Mouse (Mus musculus): ENCODE measurements around the gene Eef2kmt.

Eef2kmt gene

GRCm38 (mm10) chr16:5221403-5221802 is 34.4 kb downstream of the Eef2kmt start:
- DNase-seq, result no peak

GRCm38 (mm10) chr16:5217341-5218133 is 38.2 kb downstream of the Eef2kmt start:
- DNase-seq, result no peak

GRCm38 (mm10) chr16:5216686-5217085 is 39.1 kb downstream of the Eef2kmt start:
- DNase-seq, result no peak

- DNase-seq, result no peak
Observed at GRCm38 (mm10) chr16:5214126-5214525, 41.7 kb downstream of the Eef2kmt start.

DNA sequence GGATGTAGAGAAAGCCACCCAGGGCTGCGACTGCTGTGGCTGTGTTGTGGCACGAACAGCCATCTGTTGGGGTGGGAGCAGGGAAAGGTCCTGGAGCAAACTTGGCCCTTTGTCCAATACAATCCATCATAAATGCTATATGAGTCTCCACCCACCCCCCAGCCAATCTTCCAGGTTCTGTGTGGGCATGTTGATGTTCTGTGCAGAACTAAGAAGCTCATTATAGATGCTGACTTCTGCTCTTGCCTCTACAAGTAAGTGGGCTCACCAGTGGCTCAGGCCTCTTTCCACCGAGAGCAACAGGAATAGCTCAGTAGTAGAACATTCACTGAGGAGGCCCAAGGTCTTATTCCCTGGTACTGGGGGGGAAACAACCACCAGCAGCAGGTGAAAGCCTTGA is 43.6 kb downstream of the Eef2kmt start:
- DNase-seq, result no peak

DNA sequence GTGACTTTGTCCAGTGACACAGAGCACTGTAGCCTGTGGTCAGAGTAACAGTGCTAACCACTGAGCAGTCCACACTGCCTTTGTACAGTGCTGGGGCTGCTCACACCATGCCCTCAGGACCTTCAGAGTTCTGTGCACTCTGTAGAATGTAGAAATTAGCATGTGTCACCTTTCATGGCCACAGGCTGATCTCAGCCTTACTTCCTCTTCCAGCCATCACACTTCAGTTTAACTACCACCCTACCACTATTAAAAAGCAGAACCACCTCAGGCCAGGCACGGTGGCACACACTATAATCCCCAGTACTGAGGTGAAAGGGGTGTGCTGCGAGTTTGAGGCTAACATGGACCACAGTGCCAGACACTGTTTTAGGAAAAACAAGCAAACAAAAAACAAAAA is 45.4 kb downstream of the Eef2kmt start:
- no peak for DNase-seq

- DNase-seq, result no peak
Observed at GRCm38 (mm10) chr16:5206051-5206450, 49.7 kb downstream of the Eef2kmt start.

DNA sequence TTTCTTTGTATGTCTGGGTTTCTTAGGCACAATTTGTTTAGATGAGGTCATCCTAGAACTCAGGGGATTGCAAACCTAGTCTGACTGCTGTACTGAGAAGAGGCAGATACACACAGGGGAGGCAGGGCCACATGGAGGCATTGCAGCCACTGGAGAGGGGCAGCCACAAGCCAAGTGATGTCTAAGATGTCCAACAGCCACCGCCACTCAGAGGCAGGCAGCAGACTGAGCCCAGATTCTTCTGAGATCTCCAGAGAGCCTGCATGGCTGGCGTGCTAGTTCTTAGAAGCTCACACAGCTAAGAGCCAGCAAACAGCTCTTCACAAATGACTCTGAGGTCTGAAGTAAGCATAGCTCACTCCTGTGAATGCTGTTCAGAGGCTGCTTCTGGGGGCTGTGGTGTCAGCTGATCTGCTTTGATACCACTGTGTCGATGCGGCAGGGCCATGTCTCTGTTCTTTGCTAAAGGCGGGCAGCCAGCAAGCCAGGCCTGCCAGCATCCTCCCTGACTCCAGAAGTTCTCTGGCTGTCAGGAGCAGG is 50.3 kb downstream of the Eef2kmt start:
- no peak for DNase-seq

DNA sequence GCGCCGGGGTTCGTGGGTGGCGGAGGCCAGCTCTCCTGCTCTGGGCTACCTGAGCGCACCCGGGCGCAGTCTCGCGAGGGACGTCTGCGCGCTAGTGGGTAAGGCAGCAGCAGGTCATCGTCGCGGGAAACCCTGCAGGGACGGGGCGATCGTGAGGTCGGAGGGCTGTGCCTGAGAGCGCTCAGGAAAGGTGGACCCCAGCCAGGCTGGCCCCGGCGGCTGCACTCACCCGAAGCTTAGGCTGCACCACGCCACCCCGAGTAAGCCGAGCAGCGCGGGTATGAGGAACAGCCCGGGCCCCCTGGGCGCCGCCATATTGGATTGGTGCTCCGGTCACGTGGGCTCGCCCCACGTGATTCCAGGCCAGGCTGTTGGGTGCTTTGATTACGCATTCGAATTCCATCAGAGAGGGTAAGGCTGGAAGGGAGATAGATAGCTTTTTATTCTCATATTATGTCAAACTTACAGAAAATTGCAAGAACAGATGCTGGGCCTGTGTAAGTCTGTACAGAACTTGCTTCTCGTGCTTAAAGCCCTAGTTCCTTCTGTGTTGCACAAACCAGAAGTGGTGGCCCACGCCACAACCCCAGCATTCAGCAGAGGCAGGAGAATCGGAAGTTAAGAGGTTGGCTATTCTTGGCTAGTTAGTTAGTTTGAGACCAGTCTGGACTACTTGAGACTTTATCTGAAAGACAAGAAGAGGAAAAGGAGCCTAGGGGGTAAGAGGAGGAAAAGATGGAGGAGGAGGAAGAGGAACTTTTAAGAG is 51.9 kb downstream of the Eef2kmt start, which contains the start of gene Nagpa:
Gene Nagpa, minus strand, starts transcription at position 345 of the 766 bp plus-strand sequence.
- peak; percentile 84 for DNase-seq

DNA sequence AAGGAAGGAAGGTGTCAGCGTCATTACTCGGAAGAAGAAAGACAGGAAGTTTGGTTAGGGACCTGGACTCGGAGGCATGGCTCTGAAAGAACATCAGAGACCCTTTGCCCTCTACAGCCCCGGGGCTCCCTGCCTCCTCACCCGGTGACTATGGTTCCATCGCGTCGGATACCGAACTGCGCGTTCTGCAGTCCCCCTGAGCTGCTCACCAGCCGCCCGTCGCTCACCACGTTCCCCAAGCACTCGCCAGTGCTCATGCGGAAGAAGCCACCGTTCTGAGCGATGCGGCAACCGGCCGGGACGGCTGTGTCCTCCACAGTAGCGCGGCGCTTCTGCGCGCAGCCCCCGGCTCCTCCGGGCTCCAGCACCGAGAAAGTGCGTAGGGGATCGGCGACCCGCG is 52.6 kb downstream of the Eef2kmt start:
- no peak for DNase-seq

- DNase-seq, result no peak
Observed at GRCm38 (mm10) chr16:5202681-5203080, 53.1 kb downstream of the Eef2kmt start.

DNA sequence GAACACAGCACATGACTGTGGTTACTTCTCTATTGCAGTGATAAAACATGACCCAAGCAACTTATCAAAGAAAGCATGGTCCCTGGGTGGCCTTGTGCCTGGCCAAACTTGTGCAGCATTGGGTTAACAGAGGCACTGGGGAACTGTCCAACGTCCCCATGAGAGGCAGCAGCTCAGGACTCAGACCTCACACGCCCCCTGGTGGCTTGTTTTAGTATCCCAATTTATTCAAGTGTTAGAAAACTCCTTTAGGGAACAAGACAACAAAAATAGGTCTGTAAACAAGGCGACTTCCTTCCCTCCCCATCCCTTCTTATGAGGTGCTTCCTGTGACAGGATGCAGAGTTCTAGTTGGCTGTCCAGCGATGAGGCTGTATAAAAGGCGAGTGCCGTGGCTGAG is 60.7 kb downstream of the Eef2kmt start:
- DNase-seq, result peak; percentile 50

All from cerebellum, adult 9-11 months (tissue).